Mouse (Mus musculus) heart, postnatal 4 days (tissue): ENCODE measurements around the gene Tekt1. TPM values are rescaled to one million over a fixed set of nuclear protein-coding genes. Genes with fewer than 3 reads are reported as not detected.

ENCODE experiments used
- DNase-seq: peaks from one replicate; pipeline ENCODE4 v3.0.0; 2021
- total RNA-seq, 2 experiments: library from RNA; stranded (reverse); gene quantifications; 2 replicates each; pipeline ENCODE4 v1.2.3; 2021

The Tekt1 gene
- total RNA-seq: under 1 TPM; 0.26 to 0.50 TPM

DNA sequence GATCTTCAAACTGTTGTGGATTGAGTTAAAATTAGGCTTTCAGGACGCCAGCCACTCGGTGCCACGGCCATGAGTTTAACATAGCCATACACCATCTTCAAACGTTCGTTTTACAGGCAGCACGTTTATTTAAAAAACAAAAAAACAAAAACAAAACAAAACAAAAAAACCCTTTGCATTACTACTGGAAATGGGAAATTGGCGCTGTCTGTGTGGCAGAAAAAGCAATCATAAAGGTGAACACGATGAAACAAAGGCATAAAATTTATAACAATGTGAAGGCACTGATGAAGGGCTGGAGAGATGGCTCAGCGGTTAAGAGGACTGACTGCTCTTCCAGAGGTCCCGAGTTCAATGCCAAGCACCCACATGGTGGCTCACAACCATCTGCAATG lies at the start of gene Tekt1:
Gene Tekt1, minus strand, starts transcription at position 96 of the 395 bp plus-strand sequence.
- DNase-seq: no peak

DNA sequence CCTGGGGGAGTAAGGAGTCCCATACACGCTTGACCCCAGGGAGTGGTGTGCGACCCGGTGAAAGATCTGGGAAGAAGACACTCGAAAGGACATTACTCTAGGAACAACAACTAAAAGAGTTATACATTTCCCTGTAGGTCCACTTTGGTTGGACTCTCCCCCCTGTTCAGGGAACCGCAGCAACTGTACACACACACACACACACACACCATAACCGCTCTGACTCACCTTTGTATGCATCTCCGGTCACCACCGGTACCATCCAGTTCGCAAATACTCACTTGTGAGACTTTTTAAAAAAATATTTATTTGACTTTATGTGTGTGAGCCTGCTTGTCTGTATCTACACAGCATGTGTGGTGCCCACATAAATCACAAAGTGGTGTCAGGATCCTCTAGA lies 49.7 kb upstream of the Tekt1 start:
- no peak for DNase-seq

DNA sequence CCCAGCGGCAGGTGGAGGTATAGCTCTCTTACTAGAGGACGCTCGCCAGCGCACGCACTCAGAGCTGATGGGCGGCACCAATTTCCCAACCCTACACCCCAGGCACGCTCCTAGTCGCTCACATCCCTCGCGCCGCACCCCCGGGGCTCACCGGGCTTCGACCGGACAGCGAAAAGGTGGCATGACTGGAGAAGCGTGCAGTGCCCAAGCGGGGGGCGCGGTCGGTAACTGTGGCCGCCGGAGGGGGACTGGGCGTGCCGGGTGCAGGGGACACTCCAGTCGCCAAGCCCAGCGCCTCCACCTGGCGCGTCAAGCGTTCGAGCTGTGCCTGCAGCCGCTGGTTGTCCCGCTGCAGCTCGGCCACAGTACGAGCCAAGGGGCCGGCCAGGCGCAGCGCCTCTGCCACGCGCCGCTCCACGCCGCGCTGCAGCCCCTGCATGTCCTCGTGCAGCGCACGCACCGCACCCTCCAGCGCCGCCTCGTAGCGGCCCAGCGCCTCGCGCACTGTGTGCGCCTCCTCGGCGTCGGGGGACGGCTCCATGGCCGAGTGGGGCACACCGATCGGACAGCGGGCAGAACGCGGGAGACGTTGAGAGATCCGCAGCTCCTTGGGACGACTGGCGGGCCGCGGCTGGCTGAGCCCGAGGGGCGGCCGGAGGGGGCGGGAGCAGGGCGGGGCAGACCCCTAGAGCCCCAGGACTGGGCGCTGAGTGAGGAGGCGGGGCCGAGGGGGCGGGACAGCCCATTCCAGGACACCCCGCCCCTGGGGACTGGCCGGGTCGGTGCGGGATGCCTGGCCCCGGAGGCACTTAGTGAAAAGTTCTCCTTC lies 49.1 kb upstream of the Tekt1 start, which contains the start of gene Smtnl2:
Gene Smtnl2, minus strand, starts transcription at position 621 of the 829 bp plus-strand sequence.
- DNase-seq: peak; percentile 96

DNA sequence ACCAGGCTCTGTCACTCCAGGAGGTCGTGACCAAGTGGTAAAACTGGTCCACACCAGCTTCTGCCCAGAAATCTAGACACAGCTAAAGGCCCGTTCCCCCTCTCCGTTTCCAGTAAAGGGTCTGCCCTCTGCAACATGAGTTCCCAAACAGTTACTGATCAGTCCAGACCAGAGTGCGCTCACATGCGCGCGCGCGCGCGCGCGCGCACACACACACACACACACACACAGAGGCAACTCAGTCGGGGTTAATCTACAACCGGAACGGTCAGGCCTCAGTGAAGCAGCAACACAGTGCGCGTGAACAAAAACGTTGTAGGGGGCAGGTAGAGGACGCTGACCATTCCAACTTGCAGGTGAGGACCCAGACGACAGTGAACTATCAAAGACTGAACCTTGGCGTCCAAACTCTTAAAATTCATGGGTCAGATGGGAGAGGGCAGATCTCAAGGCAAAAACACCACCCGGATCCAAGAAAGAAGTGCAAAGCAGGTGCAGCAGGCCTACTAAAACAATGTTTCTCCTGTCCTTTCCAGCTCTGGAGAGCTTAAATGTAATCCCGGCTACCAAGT lies 48.4 kb upstream of the Tekt1 start:
- no peak for DNase-seq

DNA sequence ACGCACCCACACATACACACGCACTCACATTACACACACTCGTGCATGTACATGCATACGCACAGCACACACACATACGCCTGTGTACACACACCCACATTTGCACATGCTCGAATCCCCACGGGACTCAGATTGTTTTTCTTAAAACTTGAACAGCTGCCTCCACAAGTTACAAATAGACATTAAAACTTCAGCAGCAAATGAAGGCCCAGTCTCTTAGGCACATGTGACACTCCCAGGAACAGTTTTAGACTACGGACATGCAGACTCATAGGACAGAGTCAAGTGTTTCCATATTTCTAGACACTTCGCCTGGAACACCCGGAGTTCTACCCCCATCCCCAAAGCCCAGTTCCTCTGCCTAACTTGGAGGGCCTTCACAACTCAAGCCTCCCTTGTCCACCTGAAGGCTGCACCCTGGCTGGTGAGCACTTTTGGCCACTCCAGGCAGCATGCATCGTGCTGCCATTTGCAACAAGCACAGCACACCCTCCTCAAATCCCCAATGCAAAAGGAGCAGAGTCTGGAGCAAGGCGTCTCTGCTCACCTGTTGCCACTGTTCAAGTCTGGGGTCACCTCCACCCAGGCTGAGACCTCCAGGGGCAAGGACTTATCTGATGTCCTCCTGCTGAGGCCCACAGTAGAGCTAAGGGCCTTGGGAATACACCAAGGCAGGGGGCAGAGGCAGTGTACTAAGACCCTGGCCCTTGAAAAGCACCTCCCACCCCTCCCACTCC lies 47.6 kb upstream of the Tekt1 start:
- no peak for DNase-seq

DNA sequence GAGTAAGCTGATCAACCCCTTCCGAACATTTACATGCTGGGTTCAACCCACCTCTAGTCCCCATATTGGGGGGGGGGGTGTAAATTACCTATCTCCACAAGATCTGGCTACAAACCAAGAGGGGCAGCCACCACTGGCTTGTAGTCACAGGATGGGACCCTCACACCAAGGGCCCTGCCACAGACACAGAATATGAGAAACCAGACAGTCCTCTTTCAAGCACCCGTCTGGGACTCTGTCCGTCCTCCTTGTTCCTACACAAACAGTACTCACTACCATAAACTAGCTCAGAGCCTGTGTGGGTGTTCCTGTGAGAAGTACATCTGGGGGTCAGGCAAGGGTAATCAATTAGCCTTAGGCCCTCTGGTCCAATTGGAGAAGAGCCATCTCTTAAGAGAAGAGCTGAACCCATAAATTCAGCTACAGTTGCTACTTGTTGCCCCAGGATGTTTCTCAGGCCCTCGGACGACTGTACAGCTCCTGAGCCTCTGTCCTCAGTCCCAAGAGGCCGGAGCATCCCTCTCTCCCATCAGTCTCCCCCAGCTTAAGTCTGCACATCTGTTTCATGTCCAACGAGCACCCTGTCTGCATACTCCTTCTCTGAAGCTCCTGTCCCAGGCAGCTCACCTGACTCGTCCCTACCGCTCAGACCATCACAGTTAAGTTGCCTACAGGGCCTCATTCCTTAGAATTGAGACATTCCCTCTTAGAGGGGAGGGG lies 46.4 kb upstream of the Tekt1 start:
- no peak for DNase-seq

DNA sequence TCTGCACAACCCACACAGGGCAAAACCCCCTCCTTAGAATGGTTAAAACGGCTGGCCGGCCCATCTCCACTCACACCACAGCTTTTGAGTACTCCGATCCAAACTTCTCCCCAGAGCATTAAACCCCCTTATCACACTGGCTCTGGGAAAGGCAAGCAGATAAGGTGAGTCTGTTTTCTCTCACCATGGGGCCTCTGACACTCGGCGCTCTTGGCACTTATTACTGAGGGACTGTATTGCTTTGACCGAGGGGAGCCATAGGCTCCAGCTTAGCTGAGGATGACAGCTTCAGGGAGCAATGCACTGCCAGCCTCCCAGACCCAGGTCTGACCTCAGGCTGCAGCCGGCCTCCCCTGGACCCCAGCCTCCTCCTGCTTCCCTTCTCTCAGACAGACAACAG lies 45.3 kb upstream of the Tekt1 start:
- peak; percentile 75 for DNase-seq

DNA sequence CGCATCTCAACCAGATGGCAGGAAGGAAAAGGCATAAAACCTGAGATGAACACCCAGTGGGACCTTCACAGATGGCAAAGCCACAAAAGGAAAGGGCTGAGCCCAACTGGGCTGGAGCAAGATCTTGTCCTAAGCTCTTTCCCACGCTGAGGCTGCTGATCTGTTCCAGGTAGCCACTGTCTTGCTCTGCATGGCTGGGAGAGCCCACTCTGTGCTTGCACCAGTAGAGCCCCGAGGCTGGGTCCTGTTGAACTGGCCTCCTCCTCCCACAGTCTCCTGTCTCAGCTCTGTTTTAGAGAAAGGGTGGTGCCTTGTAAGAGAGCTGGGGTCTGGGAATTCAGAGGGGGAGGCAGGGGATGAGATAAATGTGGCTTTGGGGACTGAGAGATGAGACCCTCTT lies 44.8 kb upstream of the Tekt1 start:
- DNase-seq: no peak

DNA sequence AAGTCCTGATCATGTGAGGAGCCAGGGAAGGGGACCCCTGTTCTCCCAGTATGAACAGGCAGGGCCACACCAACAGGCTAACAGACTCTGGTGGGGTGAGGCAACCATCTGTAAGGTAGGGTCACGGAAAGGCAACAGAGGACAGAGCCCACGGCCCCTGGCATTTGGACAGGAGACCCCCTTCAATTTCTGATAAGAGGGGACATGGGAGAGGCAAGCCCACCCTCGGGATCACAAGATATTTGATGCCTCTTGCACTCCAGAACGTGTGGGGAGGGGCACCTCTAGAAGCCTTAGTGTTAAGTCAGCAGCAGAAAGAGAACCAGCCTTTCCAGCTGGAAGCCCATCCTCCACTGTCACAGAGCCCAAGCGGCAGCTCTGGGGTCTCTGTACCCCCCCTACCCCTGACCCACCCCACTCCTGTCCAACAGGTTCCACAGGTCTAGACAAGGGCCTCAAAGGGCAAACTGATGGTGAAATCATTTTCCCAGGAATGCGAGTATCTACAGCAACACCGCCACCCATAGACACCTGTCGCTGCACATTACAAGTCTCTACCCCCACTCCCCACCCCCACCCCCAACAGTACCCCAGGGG lies 43.9 kb upstream of the Tekt1 start:
- no peak for DNase-seq

DNA sequence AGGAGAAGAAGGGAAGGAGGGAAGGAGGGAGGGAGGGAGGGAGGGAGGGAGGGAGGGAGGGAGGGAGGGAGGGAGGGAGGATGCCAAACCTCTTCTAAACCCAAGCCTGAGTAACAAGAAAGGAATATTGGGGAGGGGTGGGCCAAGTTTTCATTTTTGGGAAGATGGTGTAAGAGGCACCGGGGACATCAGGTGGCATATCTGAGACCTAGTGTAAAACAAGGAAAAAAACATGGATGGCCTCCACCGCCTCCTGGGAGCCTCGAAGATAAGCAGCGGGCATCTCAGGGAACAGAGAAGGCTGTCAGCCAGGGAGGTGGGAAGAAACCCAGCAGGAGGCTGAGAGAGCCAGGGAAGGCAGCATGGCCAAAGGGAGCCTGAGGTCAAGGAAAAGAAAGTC lies 43.3 kb upstream of the Tekt1 start:
- DNase-seq: no peak

DNA sequence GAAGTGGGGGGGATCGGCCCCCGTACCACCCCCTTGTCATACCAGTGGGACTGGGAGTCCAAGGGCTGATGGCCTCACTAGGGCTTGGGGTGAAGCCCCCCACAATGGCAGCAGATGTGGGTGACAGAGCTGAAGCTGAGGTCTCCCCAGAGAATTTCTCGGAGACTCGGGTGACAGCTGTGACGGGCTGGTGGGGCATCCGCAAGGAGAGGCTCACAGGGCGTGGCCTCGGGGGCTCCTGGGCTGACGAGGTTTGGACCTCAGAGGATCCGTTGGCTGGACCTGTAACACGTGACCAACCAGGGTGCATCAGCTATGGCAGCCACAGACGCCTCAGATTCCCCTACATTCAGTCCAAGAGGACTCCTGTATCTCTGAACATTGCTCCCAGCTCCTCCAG lies 40.7 kb upstream of the Tekt1 start:
- DNase-seq: no peak

DNA sequence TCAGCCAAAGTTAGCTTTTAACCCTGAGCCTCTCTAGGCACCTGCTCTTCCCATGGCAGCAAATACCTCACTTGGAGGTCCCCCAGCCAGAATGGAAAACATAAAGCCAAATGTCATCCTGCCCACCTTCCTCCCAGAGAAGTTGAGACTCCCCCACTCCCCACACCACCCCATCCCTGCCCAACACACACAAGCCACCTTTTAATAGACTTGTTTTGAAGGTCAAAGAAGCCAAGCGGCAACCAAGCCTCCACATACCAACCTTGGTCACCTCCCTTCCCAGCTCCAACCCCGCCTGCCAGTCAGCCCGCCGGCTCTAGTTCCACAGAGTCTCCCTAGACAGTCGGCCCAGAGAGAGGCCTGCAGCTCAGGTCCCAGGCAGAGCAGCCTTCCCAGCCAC lies 39.8 kb upstream of the Tekt1 start:
- no peak for DNase-seq

DNA sequence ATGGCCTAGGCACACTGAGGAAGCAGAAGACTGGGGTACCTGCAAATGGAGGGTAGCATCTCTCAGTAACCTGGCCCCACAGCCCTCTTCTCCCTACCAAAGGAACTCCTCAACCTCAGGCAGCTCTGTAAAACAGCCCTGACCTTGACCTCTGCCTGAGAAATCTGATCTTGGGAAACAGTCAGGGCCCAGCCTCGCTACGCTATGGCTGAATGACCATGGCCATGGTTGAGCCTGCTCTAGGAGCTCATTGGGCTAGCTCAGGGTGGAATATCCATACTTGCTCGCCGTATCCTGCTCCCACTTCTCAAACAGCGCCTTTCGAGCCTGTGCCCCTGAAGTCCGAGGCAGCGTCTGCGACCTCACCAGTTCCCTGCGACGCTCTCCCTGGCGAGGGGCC lies 38.8 kb upstream of the Tekt1 start:
- DNase-seq: no peak

DNA sequence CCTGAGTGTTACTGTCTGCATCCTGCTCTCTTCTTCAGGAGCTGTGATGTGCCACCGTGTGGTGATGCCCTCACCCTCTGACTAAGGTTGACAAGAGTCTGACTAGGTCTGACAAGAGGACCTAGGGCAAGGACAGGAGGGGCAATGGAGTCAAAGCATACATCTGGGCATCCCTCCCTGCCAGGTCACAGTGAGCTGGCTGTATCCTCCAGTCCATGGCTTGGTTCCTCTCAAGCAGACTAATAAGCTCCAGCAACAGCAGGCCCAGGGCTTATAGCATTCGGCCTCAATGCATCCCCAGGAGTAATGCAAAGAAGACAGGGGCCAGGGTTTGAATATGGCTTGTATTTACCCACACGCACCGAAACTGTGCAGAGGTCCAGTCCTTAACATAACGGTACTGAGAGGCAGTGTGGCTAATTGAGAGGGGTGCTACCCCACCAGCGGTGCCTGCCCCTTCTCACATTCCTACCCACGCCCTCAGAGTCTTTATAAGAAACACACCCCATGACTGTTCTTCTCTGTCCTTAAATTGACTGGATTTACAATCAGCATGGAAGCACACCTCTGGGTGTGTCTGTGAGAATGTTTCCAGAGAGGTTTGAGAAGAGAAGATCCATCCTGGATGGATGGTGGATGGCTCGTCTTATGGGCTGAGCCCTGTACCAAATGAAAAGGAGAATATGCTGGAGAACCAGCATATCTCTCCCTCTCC lies 35.7 kb upstream of the Tekt1 start:
- DNase-seq: no peak

DNA sequence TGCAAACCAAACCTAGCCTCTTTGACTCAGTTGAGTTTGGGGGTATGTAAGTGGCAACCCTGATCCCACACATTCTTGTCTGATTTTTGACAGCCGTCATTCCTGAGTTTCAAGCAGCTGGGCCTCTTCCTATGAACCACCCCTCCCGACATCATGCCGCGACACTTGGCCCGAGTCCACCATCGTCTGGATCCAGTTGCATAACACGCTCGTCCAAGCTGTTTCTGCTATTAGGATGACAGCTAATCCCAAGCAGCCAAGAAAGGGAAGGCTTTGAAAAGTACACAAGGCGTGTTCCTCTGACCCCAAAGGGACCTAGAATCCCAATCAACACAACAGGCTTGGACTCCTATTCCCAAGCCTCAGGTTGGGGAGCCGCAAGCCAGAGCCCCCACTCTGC lies 34.8 kb upstream of the Tekt1 start:
- DNase-seq: peak; percentile 94

DNA sequence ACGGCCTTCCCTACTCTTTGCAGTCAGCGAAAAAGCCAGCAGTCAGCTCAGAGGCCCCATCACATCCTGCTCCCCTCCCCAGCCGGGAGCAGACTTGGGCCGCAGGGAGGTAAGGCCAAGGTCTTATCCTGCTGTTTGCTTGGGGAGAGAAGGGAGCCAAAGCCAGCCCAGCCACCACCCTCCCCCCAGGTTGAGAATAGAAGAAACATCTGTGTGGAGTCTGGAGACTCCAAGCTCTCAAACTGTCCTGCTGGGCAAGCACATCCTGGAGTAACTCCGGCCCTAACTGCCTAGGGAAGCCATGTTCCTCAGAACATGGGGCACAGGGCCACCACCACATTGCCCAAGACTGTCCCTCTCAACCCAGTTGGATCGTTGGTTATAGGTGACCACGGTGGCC lies 34.4 kb upstream of the Tekt1 start:
- DNase-seq: peak; percentile 63

DNA sequence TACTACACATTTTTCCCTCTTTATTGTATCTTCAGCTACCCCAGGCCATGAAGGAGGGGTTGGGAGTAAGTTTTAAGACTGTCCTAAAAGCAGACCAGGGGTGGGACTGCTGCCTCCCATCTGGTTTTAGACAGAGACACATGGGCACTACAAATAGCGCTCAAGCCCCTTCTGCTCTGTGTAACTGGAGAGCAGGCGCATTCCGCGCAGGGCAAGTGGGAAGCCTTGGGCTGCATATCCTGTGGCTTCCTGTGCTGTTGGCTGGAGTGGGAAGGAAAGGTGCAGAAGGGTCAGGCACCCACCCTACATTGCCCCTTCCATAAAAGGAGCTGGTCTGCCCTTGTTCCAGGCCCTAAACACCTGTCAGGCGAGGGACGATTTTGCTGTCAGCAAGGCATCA lies 33.4 kb upstream of the Tekt1 start:
- no peak for DNase-seq

DNA sequence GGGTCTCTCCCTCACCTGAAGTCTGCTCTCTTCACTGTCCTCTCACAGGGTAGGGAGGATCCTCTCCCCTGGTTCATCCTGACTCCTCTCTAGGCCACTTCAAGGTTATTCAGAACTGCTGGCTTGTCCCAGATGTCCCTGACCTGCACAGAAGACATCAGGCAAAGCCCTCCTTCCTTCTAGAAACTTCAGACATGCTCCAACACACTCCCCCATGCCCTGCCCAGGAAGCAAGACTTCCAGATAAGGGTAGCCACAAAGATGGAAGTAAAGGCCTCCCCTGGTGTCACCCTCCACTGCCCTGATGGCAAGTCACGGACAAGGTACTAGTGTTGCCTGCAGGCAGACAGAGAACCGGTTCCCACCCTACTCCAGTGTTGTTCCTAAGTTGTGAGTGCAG lies 32.5 kb upstream of the Tekt1 start:
- no peak for DNase-seq

DNA sequence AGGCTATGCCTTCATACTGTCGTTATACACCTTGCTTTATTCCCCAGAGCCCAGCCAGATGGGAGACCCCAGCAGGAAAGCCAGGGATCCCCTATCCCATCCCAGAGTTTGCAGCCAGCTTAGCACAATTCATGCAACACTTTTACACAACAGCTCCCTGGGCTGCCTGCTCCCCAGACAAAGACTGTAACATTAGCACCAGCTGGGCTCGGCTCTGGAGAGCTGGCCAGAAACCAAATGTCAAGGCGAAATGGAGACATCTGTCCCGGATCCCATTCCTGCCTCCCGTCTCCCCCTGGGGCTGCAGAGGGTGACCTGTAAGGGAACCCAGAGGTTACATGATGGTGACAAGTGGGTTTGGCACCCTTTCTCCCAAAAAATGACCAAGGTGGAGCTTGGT lies 31.4 kb upstream of the Tekt1 start:
- peak; percentile 72 for DNase-seq

DNA sequence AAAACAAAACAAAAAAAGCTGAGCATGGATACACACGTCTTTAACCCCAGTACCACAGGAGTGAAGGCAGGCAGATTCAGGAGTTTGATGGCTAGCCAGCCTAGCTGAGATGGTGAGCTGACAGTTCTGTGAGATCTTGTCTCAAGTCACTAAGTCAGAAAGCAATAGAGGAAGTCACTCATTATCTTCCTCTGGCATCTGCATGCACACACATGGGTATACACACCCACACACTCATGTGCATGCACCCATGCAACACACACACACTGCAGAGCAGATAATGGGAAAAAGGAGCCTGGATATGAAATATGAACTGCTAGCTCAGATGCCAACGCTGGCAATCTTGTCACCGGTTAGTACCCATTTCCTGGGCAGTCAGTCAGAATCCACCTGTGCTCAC lies 31.0 kb upstream of the Tekt1 start:
- no peak for DNase-seq

DNA sequence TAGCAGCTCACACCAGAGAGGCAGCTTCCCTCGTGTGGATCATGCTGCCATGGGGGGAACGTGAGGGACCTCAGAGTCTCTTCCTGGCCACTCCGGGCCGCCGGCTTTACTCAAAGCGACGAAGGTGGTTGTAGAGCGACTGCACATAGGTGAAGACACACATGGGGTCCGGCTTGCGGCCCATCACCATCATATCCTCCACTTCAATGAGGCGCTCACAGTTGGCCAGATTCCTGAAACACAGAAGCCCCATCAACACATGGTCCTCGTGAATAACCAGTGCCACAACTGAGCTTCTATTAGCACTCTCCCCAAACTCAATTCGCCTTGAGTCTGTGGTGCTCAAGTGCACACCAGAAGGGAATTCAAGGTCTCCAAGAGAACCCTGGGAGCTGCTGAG lies 28.9 kb upstream of the Tekt1 start:
- no peak for DNase-seq
